Mouse (Mus musculus) liver, embryonic 14.5 days (tissue): ENCODE measurements around the gene Sbno2.

Experiments used
- CTCF ChIP-seq: IDR thresholded peaks from 2 replicates; pipeline ENCODE4 v1.5.1; 2016; ENCODE audit warnings: antibody characterized with exemption, low read depth, control low read depth
- EP300 ChIP-seq: IDR thresholded peaks from 2 replicates; pipeline ENCODE4 v1.6.1; 2016; ENCODE audit warnings: antibody characterized with exemption, low read depth

DNA sequence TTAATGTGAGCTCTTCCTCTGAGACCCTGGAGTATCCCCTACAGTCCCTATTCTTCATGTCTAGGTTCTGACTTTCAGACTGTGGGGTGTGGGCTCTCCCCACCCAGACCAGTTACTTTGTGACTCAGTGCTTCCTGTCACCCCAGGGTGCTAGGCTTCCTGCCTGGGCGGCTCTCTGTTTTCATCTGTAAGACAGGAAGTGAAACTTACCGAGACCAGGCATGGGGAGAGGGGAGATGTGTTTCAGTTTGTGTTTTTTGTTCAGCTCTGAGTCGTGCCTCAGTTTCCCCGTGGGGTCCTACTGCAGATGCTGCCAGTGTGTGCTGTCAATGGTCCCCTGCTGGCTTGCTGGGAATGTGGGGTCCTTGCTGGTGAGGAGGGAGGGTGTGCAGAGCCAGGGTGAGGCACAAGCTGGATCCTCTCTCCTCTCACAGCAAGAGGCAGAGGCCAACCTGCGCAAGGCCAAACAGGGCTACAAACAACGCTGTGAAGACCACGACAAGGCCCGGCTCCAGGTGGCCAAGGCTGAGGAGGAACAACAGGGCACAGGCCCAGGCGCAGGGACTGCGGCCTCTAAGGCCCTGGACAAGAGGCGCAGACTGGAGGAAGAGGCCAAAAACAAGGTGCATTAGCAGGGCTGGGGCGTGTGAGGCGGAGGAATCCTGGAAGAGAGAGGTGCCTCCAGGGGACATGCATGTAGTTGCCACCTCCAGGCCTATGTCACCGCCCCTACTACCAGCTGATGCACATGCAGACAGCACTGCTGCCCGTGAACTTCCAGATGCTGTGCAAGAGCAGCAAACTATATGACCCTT, 80.9 kb downstream of the Sbno2 start:
- TF ChIP-seq CTCF (no peak), EP300 (no peak)
